Mouse (Mus musculus): ENCODE measurements around the gene Cradd.

DNA sequence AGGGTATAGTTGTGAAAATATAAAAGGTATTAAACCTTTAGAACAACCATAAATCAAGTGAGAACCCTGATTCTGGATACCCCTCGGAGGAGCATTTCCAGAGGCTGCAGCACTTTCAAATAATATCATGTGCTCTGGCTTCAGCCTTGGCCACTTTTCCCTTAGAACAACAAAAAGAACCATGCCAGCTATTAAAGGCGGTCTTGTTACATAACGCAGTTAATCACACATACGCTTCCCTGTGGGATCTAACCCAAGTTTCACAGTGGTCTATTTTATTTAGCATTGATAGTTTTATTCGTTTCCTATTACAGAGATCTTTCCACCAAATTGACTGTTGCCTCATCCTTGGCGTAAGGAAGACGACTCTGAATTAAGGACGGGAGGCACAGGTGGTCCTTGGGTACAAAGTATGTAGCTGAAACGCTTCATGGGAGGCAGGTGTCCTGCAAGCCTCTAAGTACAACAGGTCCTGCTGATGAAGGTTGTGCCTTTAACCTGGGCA, 132.7 kb downstream of the Cradd start:
- TF ChIP-seq CTCF (IDR thresholded peaks at IDR 0.05; ENCODE audit: extremely low read depth, insufficient read length, insufficient replicate concordance, low read depth, low read length) = no peak
- no peak for TF ChIP-seq POLR2A (IDR thresholded peaks at IDR 0.05; ENCODE audit: low read depth, low read length)

Data from small intestine, adult 2 months (tissue).